Mouse (Mus musculus): Measurements from ENCODE around the gene Cym.
A peak's percentile ranks its signal among the peaks of the same experiment; 100 is the strongest.

The Cym gene

GRCm38 (mm10) chr3:107221608-107222007, at the start of gene Cym:
Cym (minus strand) TSS chr3:107221732.
- no peak for DNase-seq (ENCODE audit: low spot score)

DNA sequence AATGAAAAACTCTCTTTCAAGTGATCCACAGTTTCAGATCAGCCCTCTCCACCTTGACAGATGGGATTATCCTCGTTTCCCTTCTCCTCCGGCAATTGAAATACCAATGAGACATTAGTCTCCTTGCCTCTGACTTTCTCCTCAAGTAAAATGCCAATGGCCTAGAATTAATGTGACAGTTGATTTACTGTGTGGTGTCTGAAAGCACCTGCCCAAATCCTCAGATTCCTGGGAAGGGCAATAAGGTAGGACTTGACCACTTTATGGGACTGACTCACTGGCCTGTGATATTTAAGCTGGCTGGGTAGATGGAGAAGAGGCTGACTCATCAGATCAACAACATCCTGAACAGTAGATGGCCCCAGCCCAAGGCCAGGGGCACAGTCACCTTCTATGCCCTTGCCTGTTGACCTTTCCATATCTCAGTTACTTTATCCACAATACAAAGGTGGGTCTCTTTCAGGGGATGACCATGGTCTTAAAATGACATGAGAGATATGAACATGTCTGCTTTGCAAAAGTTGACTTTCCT, 45.3 kb upstream of the Cym start:
- DNase-seq (ENCODE audit: low spot score): no peak

- peak; percentile 92 for DNase-seq (ENCODE audit: low spot score)
Measured at GRCm38 (mm10) chr3:107261851-107262165, 40.3 kb upstream of the Cym start.

DNA sequence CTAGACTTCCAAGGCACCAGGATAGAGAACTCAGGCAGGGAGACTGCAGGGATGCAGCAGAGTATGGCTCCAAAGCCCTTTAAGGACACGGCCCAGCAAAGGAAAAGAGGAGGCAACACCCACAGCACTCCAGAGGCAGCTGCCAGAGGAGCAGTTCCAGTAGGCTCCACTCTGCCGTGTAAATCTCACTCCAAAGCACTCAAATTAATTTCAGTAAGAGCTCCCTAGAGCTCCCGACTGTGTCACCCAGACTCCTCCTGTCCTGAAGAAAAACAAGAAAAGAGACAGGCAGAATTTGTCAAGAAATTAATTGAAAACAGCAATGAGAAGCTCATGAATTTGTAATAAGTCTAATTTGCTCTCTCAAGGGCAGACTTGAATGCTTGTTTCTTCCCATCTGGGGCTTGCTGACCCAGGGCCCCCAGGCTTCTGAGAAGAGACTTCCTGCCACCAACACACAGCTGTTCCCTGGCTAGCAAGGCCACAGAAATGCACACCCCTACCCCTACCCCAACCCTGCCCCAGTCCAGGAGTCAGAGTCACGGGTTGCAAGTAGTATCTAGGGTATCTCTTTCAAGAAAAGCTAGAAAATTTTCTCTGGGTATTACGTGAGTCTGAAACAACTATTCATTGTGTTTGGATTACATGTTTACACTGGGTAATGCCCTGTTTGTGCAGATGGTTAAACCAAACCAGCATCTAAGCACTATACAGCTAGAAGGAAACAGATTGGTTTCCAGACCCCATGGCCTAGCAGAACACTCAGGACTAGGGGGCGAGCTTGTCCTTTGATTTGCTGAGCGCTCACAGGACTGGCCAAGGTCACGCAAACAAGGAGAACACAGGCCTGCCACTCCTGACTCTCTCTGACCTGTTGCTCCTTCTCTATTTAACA, 39.7 kb upstream of the Cym start:
- peak; percentile 64 for DNase-seq (ENCODE audit: low spot score)

- DNase-seq (ENCODE audit: low spot score): no peak
Measured at GRCm38 (mm10) chr3:107257924-107258323, 36.4 kb upstream of the Cym start.

DNA sequence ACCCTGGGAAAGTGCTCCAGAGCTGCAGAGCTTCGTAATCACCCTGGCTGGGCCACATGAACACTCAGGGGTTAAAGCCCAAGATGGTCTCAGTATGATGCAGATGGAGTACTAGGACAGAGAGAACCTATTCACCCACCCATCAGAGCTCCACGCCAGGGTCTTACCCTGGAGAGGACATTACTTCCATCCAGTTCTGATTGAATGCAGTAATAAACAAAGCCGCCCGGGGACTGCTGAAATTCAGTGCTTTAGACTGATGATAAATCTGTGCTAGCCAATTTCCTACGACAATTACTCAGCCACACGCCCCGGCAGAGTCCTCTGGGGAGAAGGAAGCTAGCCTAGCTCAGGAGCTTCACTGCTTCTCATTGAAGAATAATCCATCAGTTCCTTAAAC, 35.2 kb upstream of the Cym start:
- no peak for DNase-seq (ENCODE audit: low spot score)

GRCm38 (mm10) chr3:107255992-107256391, 34.5 kb upstream of the Cym start:
- DNase-seq (ENCODE audit: low spot score): peak; percentile 55

DNA sequence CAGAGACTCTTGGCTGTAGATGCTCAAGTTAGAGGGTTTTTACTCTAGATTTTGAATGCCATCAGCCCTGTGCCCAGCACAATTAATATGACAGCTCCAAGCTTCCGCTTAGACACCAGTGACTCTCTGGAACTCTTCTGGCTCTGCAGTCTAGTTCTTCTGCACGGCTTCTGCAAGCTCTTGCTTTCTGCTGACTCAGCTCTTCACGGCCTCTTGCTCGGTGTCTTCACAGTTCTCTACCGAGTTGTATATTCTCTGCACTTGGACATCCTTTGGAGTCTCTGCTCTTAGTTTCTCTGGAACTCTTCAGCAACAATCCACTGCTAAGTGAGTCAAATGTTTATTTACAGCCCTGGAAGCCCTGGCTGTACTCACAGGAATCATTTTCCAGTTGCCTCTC, 32.4 kb upstream of the Cym start:
- DNase-seq (ENCODE audit: low spot score): peak; percentile 30

DNA sequence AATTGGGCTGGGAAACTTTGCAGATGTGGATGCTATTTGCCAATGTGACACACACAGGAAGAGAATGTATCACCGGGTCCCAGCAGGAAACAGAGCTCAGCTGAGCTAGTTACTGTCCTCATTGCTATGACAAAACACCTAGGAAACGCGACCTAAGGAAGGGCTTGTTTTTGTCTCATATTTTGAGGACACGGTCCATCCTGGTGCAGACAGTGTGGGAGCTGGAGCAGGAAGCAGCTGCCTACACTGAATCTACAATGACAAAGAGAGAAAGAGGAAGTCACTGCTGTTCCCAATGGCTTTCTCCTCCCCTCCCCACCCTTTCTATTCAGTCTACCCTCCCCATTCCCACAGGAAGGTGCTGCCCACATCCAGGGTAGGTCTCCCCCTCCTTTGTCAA, 30.5 kb upstream of the Cym start:
- DNase-seq (ENCODE audit: low spot score): no peak

DNA sequence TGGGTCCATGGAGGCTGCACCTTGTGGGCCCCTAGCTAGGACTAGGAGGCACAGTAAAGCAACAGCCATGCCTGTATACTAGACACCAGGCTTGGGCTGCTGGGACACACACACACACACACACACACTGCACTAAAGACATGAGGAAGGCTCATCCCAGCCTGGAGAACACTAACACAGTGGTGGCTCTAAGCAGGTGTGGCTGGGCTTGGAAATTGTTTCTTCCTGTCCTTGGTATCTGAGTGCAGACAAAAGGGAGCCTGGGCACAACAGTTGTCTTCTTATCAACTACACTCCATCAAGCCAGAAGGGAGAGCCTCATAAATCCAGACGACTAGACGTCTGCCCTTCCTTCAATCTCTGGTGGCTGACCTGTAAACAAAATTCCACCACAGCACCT, 28.8 kb upstream of the Cym start:
- no peak for DNase-seq (ENCODE audit: low spot score)

GRCm38 (mm10) chr3:107249042-107249441, 27.5 kb upstream of the Cym start:
- no peak for DNase-seq (ENCODE audit: low spot score)

DNA sequence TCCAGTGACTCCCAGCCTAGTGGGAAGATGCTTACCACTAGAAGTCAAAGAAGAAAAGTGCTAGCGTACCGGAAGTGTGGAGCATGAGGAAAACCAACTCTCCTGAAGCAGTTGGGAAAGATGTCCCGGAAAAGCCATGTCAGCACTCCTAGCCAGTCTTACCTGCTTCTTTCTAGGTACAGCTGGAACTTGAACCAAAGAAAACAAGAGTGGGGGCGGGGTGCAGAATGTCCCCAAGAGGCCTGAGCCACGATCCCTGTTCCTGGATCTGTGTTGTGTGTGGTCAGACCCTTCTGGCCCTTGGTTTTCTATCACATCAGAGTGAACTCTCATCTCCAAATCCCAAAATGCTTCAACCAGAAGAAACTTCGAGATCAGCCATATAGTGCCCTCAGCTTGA, 25.3 kb upstream of the Cym start:
- DNase-seq (ENCODE audit: low spot score): no peak

DNA sequence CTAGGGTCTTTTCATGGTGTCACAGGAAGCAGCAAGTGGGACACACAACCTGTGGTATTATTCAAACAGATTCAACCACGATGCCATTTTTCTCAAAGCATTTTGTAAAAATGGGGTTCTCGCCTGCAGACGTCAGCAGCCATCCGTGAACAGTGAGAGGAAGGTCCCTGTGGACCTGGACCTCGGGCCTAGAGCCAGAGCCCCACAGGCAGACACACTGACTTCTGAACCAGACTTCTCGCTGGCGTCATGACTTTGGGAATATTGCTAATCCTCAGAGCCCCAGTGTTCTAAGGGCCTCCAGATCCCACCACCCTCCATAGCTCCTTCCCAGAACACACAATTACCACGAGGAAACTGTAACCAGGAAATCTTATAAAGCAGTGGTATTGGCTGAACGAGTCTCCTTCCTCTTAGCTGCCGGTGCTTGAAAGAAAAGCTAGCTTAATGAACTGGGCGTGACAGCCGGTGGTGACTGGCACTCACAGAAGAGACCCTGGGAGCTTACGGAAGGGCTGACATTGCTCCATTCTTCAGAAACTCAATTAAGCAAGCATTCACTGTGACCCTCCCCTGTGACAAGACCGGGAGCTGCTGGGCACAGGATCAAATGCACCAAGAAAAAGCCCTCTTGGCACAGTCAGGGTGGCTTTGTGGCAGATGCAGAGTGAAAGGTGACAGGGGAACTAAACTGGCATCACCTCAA, 20.0 kb upstream of the Cym start:
- no peak for DNase-seq (ENCODE audit: low spot score)

- no peak for DNase-seq (ENCODE audit: low spot score)
Measured at GRCm38 (mm10) chr3:107239607-107240006, 18.1 kb upstream of the Cym start, which contains the start of gene Prok1. Prok1 (minus strand) TSS chr3:107239707.

- no peak for DNase-seq (ENCODE audit: low spot score)
Measured at GRCm38 (mm10) chr3:107238471-107238980, 17.0 kb upstream of the Cym start.

GRCm38 (mm10) chr3:107238051-107238450, 16.5 kb upstream of the Cym start:
- no peak for DNase-seq (ENCODE audit: low spot score)

DNA sequence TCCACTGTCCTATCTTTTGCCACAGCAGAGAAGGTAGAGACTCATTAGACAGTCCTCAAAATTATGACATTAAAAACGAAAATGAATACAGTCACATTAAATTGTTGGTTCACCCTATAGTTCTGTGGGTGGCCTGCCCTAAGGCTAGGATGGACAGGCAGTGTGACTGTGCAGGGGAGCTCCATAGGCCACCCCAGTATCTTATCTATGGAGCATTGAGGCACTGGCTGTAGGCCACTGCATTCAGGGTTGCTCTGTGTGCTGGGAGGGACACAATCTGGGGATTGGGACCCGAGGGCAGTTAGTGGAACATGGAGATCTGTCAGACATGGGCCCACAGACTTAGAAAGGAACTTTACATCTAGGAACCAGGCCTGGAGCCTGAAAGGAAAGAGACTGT, 12.4 kb upstream of the Cym start:
- no peak for DNase-seq (ENCODE audit: low spot score)

DNA sequence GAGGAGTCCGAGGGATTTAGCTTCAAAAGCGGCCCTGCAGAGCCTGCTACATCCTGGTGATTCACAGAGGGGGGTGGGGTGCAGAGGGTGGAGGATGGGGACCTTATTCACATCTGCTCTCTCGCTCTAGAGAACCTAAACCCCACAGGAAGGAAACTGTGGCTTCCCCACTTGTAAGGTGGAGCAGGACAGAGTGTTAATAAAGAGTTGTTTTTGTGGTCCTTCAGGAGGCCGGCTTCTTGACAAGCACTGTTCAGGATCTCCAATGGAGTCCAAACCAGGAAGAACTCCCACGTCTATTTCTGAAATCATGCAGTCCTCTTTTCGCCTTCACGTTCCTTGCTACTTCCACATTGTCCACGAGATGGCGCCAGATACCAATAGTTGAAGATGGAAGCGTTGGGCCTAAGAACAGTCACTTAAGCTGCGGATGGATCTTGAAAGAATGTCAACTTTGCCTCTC, 11.8 kb upstream of the Cym start:
- DNase-seq (ENCODE audit: low spot score): peak; percentile 97

DNA sequence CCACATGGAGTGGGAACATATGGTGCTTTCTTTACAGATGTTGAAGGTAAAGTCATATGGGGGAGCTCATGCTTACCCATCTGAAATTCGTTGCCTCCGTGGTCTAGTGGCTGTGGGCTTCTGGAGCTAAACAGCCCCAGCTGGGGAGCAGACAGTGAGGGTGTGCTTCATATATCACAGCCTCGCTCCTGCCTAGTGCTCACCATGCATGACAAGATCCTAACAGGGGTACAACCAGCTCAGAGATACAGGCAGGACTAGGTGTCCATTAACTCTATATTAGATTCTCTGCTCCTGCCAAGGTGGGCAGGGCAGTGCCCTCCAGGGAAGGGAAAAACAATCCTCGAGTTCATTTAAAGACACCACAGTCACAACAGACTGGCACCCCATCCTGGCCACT, 9.7 kb upstream of the Cym start:
- DNase-seq (ENCODE audit: low spot score): no peak

DNA sequence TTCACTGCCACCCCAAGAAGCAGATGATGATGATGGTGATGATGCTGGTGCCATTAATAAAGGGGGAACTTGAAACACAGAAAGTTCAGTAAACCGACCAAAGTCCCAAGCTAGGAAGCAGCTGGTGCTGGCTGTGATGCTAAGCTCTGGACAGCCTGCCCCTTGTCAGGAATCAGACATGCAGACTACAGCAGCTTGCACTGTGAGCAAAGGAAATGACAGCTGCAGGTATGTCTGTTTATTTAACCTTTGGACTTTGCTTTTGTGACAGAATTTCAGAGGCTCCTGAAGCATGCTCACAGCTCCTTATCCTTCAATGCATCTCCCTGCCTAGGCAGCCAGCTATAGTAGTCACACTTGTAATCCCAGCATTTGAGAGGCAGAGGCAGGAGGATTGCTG, 9.0 kb upstream of the Cym start, which contains the start of gene A630076J17Rik:
Gene A630076J17Rik (plus strand): TSS at position 88 of the 400 bp plus-strand sequence.
- DNase-seq (ENCODE audit: low spot score): no peak

DNA sequence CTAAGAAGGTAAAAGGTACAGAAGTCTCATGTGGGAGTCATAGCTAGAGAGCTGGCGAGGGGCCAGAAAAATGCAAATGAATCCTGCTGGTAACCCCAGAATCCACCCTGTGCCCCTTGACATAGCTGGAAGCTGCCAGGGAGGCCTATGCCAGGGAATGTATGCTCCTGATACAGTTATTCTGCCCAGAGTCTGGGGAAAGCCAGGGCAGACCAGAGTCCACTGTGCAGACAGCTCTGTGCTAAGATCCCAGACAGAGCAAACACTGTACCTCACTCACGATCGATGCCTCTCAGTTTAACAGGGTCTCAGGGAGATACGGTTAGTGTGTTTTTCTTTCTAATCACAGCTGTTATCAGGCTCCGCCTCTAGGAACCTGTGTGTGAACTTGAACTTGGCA, 8.3 kb upstream of the Cym start:
- peak; percentile 18 for DNase-seq (ENCODE audit: low spot score)

DNA sequence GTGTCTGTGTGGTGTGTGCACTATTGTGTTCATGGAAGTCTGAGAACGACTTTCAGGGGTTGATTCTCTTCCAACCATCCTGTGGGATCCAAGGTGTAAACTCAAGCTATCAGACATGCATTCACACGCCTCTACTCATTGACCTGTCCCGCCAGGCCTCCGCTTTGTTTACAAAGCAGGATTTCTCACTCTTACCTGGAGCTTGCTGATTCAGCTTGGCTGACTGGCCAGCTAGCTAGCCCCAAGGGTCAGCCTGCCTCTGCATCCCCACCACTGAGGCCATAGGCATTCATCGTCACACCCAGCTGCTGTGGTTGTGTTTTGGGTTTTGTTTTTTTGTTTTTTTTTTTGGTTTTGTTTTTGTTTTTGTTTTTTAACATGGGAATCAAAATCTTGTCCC, 7.7 kb upstream of the Cym start:
- DNase-seq (ENCODE audit: low spot score): no peak

GRCm38 (mm10) chr3:107225820-107226219, 4.3 kb upstream of the Cym start:
- DNase-seq (ENCODE audit: low spot score): no peak

Measured in adipocyte (in vitro differentiated cells).